Mouse (Mus musculus) lung, embryonic 15.5 days (tissue): ENCODE measurements around the gene Rdx. TPM values are rescaled to one million over a fixed set of nuclear protein-coding genes. Genes with fewer than 3 reads are reported as not detected.

Experiments
- ATAC-seq: fragments of 200-750 bp; cut with Nextera tagmentation; 2 replicates; pipeline ENCODE4 v1.8.0; 2017; ENCODE audit warnings: moderate number of reproducible peaks, borderline replicate concordance; ENCODE audit not compliant: low FRiP score, low TSS enrichment; ENCODE audit errors: extremely low read depth
- H3K27ac ChIP-seq: fragments of 300-500 bp; sonication (generic); 2 replicates; pipeline ENCODE4 v1.5.1; 2015; ENCODE audit warnings: moderate library complexity, mild to moderate bottlenecking, inconsistent platforms
- H3K27me3 ChIP-seq: fragments of 300-500 bp; sonication (generic); 2 replicates; pipeline ENCODE4 v1.6.1; 2015; ENCODE audit warnings: inconsistent platforms
- H3K36me3 ChIP-seq: fragments of 300-500 bp; sonication (generic); 2 replicates; pipeline ENCODE4 v1.6.1; 2015; ENCODE audit warnings: inconsistent platforms
- H3K4me1 ChIP-seq: fragments of 300-500 bp; sonication (generic); 2 replicates; pipeline ENCODE4 v1.6.1; 2015; ENCODE audit warnings: inconsistent platforms
- H3K4me2 ChIP-seq: fragments of 300-500 bp; sonication (generic); 2 replicates; pipeline ENCODE4 v1.6.1; 2015; ENCODE audit warnings: inconsistent platforms, mild to moderate bottlenecking, moderate library complexity
- H3K4me3 ChIP-seq: fragments of 300-500 bp; sonication (generic); 2 replicates; pipeline ENCODE4 v1.5.1; 2015; ENCODE audit warnings: mild to moderate bottlenecking, inconsistent platforms
- H3K9ac ChIP-seq: fragments of 300-500 bp; sonication (generic); 2 replicates; pipeline ENCODE4 v1.6.1; 2015; ENCODE audit warnings: inconsistent platforms
- H3K9me3 ChIP-seq: fragments of 300-500 bp; sonication (generic); 2 replicates; pipeline ENCODE4 v1.6.1; 2016; ENCODE audit warnings: inconsistent platforms
- WGBS: fragments of 180-500 bp; shearing (Covaris S2); methylation state at CpG from one replicate; pipeline ENCODE4 v1.1.7; 2015; 5-methylcytosine and 5-hydroxymethylcytosine counted together
- polyA plus RNA-seq: library from polyadenylated mRNA; unstranded; fragments of >200 nt; fragmentation: Nextera tagmentation; extraction: Ambion mirVana; gene quantifications from 2 replicates; pipeline ENCODE4 v1.2.1, GENCODE M21; 2015

The Rdx gene
- polyA plus RNA-seq, 1 experiment from 2014 or later = 132 TPM

- no peaks in the 10 kb centered on the region for H3K9me3 ChIP-seq
- H3K27ac ChIP-seq = no peak overlapping the region
- H3K9ac ChIP-seq = no peak overlapping the region
- 39% methylated on average over 1 of the region's 1 CpGs for WGBS
- no peak for ATAC-seq
- H3K4me2 ChIP-seq = no peak overlapping the region
- no peaks in the 10 kb centered on the region for H3K36me3 ChIP-seq
- H3K4me1 ChIP-seq = peaks cover 5% of the 10 kb centered on the region; the same call in 1 of the 2 replicates
- no peak overlapping the region for H3K4me3 ChIP-seq
- no peaks in the 10 kb centered on the region for H3K27me3 ChIP-seq
Observed at GRCm38 (mm10) chr9:52097386-52097785, 50.4 kb downstream of the Rdx start.

GRCm38 (mm10) chr9:52098600-52098999, 51.6 kb downstream of the Rdx start:
- H3K9me3 ChIP-seq = no peaks in the 10 kb centered on the region
- no peak overlapping the region for H3K27ac ChIP-seq
- H3K4me1 ChIP-seq = peaks cover 5% of the 10 kb centered on the region; the same call in 1 of the 2 replicates
- no peak overlapping the region for H3K9ac ChIP-seq
- H3K4me3 ChIP-seq = no peak overlapping the region
- WGBS = 2% methylated on average over 7 of the region's 7 CpGs
- no peaks in the 10 kb centered on the region for H3K27me3 ChIP-seq
- H3K36me3 ChIP-seq = no peaks in the 10 kb centered on the region
- ATAC-seq = no peak
- no peak overlapping the region for H3K4me2 ChIP-seq

GRCm38 (mm10) chr9:52100426-52100825, 53.5 kb downstream of the Rdx start:
- Histone ChIP-seq H3K27me3 (no peaks in the 10 kb centered on the region), H3K9ac (no peak overlapping the region), H3K4me3 (no peak overlapping the region), H3K9me3 (no peaks in the 10 kb centered on the region), H3K36me3 (no peaks in the 10 kb centered on the region), H3K27ac (no peak overlapping the region), H3K4me2 (no peak overlapping the region), H3K4me1 (no peaks in the 10 kb centered on the region; the same call in 1 of the 2 replicates)
- WGBS = 81% methylated on average over 14 of the region's 14 CpGs
- ATAC-seq = no peak

- H3K4me2 ChIP-seq = no peak overlapping the region
- H3K27me3 ChIP-seq = no peaks in the 10 kb centered on the region
- no peak for ATAC-seq
- no peaks in the 10 kb centered on the region; the same call in 1 of the 2 replicates for H3K4me1 ChIP-seq
- H3K36me3 ChIP-seq = no peaks in the 10 kb centered on the region
- H3K4me3 ChIP-seq = no peak overlapping the region
- H3K9ac ChIP-seq = no peak overlapping the region
- 62% methylated on average over 13 of the region's 13 CpGs for WGBS
- no peaks in the 10 kb centered on the region for H3K9me3 ChIP-seq
- H3K27ac ChIP-seq = no peak overlapping the region
Observed at GRCm38 (mm10) chr9:52102060-52102844, 55.3 kb downstream of the Rdx start.

GRCm38 (mm10) chr9:52103448-52104224, 56.7 kb downstream of the Rdx start:
- no peak for ATAC-seq
- Histone ChIP-seq H3K27me3 (no peaks in the 10 kb centered on the region), H3K4me2 (no peak overlapping the region), H3K36me3 (no peaks in the 10 kb centered on the region), H3K27ac (no peak overlapping the region), H3K9ac (no peak overlapping the region), H3K9me3 (no peaks in the 10 kb centered on the region), H3K4me1 (no peaks in the 10 kb centered on the region; the same call in 1 of the 2 replicates), H3K4me3 (no peak overlapping the region)
- 39% methylated on average over 9 of the region's 9 CpGs for WGBS

GRCm38 (mm10) chr9:52104225-52104615, 57.2 kb downstream of the Rdx start:
- ATAC-seq = no peak
- 63% methylated on average over 8 of the region's 8 CpGs for WGBS
- no peak overlapping the region for H3K4me2 ChIP-seq

GRCm38 (mm10) chr9:52105423-52105822, 58.5 kb downstream of the Rdx start:
- Histone ChIP-seq H3K9ac (no peak overlapping the region), H3K4me1 (no peaks in the 10 kb centered on the region; the same call in 1 of the 2 replicates), H3K27me3 (no peaks in the 10 kb centered on the region), H3K4me2 (no peak overlapping the region), H3K9me3 (no peaks in the 10 kb centered on the region), H3K27ac (no peak overlapping the region), H3K4me3 (no peak overlapping the region), H3K36me3 (no peaks in the 10 kb centered on the region)
- ATAC-seq = no peak
- 83% methylated on average over 6 of the region's 6 CpGs for WGBS

More at GRCm38 (mm10) chr9:52104225-52104615, 57.2 kb downstream of the Rdx start:
- H3K4me3 ChIP-seq = no peak overlapping the region
- no peak overlapping the region for H3K9ac ChIP-seq
- H3K36me3 ChIP-seq = no peaks in the 10 kb centered on the region
- H3K4me1 ChIP-seq = no peaks in the 10 kb centered on the region; the same call in 1 of the 2 replicates
- H3K9me3 ChIP-seq = no peaks in the 10 kb centered on the region
- no peaks in the 10 kb centered on the region for H3K27me3 ChIP-seq
- H3K27ac ChIP-seq = no peak overlapping the region

- WGBS = 91% methylated on average over 3 of the region's 3 CpGs
- Histone ChIP-seq H3K4me3 (no peak overlapping the region), H3K27me3 (no peaks in the 10 kb centered on the region), H3K4me2 (no peak overlapping the region), H3K9ac (no peak overlapping the region), H3K27ac (no peak overlapping the region), H3K4me1 (no peaks in the 10 kb centered on the region; the same call in 1 of the 2 replicates), H3K36me3 (no peaks in the 10 kb centered on the region), H3K9me3 (no peaks in the 10 kb centered on the region)
- ATAC-seq = no peak
Observed at GRCm38 (mm10) chr9:52107161-52107560, 60.2 kb downstream of the Rdx start.

- ATAC-seq = no peak
- WGBS = 62% methylated on average over 3 of the region's 3 CpGs
- no peak overlapping the region for H3K4me3 ChIP-seq
Observed at GRCm38 (mm10) chr9:52110738-52111137, 63.8 kb downstream of the Rdx start.

GRCm38 (mm10) chr9:52113091-52113490, 66.1 kb downstream of the Rdx start:
- Histone ChIP-seq H3K27me3 (no peaks in the 10 kb centered on the region), H3K9ac (no peak overlapping the region), H3K4me3 (no peak overlapping the region), H3K4me1 (no peaks in the 10 kb centered on the region), H3K36me3 (peaks cover 14% of the 10 kb centered on the region), H3K27ac (no peak overlapping the region), H3K4me2 (no peak overlapping the region), H3K9me3 (no peaks in the 10 kb centered on the region)
- no peak for ATAC-seq
- 91% methylated on average over 5 of the region's 5 CpGs for WGBS

More at GRCm38 (mm10) chr9:52110738-52111137, 63.8 kb downstream of the Rdx start:
- H3K4me2 ChIP-seq = no peak overlapping the region
- H3K9me3 ChIP-seq = no peaks in the 10 kb centered on the region
- H3K9ac ChIP-seq = no peak overlapping the region
- H3K27ac ChIP-seq = no peak overlapping the region
- H3K36me3 ChIP-seq = 0 out of 2 replicates have a peak, but pooled peaks cover 5% of the 10 kb centered on the region
- no peaks in the 10 kb centered on the region for H3K27me3 ChIP-seq
- H3K4me1 ChIP-seq = no peaks in the 10 kb centered on the region

- no peak overlapping the region for H3K27ac ChIP-seq
- ATAC-seq = no peak
- H3K4me2 ChIP-seq = no peak overlapping the region
- no peak overlapping the region for H3K4me3 ChIP-seq
- H3K9ac ChIP-seq = no peak overlapping the region
- no peaks in the 10 kb centered on the region for H3K4me1 ChIP-seq
- peaks cover 24% of the 10 kb centered on the region for H3K36me3 ChIP-seq
- no peaks in the 10 kb centered on the region for H3K27me3 ChIP-seq
- no peaks in the 10 kb centered on the region for H3K9me3 ChIP-seq
- WGBS = 84% methylated on average over 4 of the region's 4 CpGs
Observed at GRCm38 (mm10) chr9:52119212-52119611, 72.2 kb downstream of the Rdx start.

- Histone ChIP-seq H3K4me2 (no peak overlapping the region), H3K36me3 (peaks cover 12% of the 10 kb centered on the region), H3K4me3 (no peak overlapping the region), H3K27ac (no peak overlapping the region), H3K4me1 (no peaks in the 10 kb centered on the region), H3K9ac (no peak overlapping the region), H3K9me3 (no peaks in the 10 kb centered on the region), H3K27me3 (no peaks in the 10 kb centered on the region)
- 82% methylated on average over 6 of the region's 6 CpGs for WGBS
- ATAC-seq = no peak
Observed at GRCm38 (mm10) chr9:52125225-52125624, 78.3 kb downstream of the Rdx start.
